Mouse (Mus musculus): Measurements from ENCODE around the gene Itgb5.
A peak's percentile ranks its signal among the peaks of the same experiment; 100 is the strongest.

The Itgb5 gene

GRCm38 (mm10) chr16:33938311-33939132 lies 109.1 kb downstream of the Itgb5 start:
- no peak for DNase-seq (ENCODE audit: low read depth, low spot score)

DNA sequence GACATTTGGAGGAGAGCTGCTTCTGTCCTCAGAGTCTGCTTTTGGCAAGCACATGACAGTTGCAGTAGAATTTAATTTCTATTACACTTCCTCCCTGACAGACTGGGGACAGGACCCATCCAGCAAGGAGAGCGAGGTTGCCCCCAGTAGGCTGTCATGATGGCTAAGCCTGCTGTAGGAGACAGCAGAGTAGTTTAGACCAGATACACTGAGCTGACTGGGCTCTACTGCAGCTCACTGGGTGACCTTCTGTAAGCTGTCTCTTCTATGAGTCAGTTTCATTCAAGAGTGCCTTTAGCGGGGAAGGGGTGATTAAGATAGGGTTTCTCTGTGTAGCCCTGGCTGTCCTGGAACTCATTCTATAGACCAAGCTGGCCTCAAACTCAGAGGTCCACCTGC lies 109.7 kb downstream of the Itgb5 start:
- no peak for DNase-seq (ENCODE audit: low read depth, low spot score)

GRCm38 (mm10) chr16:33939636-33940035 lies 110.2 kb downstream of the Itgb5 start:
- no peak for DNase-seq (ENCODE audit: low read depth, low spot score)

DNA sequence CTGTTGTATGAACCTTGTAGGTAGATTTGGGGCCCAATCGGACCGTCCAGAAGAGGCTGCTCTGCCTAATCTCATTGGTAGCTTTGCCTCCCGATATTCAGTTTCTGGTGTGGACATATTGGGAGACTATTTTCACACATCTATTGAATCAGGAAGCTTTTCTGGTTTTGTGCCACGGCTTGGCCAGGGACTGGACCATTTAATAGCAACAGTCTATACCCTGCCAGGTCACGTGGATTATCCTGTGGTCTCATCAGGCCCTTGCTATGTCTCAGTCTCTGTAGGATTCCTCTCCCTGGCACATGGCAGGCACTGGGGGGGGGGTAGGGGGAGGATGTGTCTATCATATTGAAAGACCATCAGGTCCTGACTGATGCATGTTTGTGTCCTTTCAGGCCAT lies 110.6 kb downstream of the Itgb5 start:
- DNase-seq (ENCODE audit: low read depth, low spot score) = no peak

- DNase-seq (ENCODE audit: low read depth, low spot score) = peak; percentile 61
These were observed 111.9 kb downstream of the Itgb5 start for GRCm38 (mm10) chr16:33941271-33941781.

DNA sequence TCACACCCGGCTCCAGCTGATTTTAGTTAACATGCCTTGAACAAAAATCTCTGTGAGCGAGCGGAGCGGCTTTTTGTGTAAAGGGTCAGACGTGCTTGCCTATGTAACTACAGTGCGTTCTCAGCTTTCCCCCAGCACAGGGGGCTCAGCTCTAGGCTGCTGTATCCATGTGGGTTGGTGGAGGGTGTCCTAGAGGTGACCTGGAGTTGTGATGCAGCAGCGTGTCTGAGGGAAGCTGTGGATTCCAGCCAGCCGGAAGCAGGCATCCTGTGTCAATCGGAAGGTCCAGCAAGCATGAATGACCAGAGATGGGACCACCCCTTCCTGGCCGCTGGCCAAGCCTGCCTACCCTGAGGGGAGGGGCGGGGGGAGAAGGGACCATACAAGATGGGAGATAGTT lies 112.9 kb downstream of the Itgb5 start:
- no peak for DNase-seq (ENCODE audit: low read depth, low spot score)

DNA sequence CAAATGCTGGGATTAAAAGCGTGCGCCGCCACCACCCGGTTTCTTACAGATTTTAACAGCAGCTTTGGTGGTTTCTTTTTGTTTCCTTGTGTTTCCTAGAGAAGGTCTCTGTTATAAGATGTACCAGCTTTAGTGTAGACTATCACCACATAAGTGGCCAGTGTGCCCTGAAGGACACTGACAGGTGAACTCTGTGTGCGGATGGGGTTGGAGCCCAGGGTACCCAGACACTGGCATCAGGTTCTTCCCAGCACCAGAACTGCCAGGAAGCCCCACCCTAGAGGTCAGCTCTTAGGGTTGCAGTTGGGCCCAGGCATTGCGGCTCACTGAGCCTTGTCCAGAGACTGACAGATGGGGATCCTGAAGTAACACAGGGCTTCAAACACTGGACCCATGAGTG lies 113.9 kb downstream of the Itgb5 start:
- DNase-seq (ENCODE audit: low read depth, low spot score) = no peak

DNA sequence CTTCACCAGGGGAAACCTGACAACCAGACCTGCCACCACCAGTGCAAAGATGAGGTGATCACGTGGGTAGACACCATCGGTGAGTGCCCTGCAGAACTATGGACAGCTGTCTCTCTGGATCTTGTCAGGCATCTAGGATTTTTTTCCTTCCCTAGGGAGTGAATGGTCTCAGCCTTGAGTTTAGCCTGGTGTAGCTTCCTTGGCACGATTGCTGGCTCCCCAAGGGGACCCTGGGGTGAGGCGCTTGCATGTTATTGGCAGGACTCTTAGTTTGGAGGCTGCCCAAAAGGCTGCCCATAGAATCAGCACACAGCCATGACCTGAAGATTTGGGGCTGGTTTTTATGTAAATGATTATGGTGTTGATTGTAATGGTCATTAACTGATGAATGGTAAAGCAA lies 114.7 kb downstream of the Itgb5 start:
- no peak for DNase-seq (ENCODE audit: low read depth, low spot score)

DNA sequence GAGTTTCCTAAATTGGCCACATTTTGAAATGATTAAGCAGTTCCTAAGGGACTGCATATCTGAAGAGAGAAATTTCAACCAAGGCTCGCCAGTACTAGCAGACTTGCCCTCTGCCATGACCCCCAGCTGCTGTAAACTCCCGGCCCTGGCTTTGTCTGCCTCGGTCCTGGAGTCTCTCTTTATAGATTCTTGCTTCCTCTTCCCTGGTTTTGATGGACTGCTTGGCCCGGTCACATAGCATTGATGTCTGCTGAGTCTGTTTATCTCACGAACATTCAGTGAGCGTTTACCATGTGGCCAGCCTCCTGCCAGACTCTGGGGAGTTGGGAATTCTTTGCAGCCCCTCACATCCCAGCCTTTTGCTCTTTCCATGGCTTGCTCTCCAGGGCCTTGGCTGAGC lies 115.3 kb downstream of the Itgb5 start:
- DNase-seq (ENCODE audit: low read depth, low spot score) = no peak

DNA sequence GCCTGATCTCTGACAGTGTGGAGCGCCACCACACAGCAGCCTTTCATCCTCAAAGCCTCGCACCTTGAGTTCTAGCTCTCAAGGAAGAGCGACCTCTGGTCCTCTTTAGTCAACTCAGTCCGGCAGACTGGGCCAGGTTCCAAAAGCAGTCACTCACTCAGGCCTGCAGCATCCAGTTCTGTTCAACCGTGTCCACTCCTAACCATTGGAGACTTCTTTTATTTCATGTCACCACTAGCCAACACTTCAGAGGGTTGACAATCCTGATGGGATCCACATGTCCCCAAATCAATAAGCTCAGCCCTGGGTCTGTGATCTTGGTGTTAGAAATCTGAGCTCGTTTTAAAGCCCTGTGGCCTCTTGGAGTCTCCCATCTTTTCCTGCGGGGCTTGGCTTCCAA lies 116.6 kb downstream of the Itgb5 start:
- no peak for DNase-seq (ENCODE audit: low read depth, low spot score)

DNA sequence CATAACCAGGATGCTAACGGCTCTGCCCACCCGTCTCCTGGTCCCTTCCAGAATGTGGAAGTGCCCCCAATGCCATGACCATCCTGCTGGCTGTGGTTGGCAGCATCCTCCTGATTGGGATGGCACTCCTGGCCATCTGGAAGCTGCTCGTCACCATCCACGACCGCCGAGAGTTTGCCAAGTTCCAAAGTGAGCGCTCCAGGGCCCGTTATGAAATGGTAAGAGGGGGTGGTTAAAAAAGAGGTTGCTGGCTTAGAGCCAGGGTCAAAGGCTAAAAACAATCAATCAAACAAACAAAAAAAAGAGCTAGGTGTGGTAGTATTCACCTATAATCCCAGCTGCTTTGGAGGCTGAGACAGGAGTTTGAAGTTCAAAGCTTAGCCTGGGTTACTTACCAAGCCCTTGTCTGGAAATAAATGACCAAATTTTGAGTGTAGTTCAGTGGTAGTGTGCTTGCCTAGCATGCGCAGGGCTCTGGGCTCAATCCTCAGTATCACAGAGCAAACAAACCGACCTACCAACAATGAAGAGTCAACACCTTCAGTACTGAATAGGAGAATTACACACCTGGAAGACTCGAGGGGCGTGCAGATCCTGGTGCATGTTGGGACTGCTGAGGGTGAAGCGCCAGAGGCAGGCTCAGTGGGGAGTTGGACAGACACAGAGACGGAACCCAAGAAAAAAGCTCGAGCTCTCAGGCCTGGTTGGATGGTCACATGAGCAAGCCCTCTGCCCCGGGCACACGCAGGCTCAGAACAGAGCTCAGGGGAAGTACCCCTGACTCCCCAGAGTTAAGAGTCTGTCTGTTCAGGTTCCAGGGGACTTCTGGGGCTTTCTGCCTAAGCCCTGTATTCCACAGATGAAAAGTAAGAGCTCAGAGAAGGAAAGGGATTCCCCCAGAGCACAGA lies 118.5 kb downstream of the Itgb5 start:
- DNase-seq (ENCODE audit: low read depth, low spot score) = no peak

GRCm38 (mm10) chr16:33950386-33950785 lies 120.9 kb downstream of the Itgb5 start:
- DNase-seq (ENCODE audit: low read depth, low spot score) = peak; percentile 54

DNA sequence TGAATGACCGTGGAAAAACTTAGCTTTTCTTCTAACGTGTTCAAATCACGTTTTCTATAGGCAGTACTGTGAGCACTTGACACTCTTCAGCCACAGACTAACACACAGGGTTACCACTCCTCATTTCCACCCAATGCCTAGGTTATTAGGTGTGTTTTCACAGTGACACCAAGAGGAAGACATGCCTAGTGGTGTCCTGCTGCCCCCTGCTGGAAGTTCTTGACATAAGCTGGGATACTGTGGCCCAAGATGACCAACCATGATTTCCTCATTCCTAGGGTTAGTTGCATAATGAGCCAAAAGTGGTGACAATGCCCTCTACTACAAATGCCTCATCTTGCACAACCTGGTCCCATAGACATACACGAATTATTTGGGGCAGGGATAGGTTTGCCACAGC lies 121.4 kb downstream of the Itgb5 start:
- peak; percentile 97 for DNase-seq (ENCODE audit: low read depth, low spot score)

GRCm38 (mm10) chr16:33953008-33953407 lies 123.5 kb downstream of the Itgb5 start:
- no peak for DNase-seq (ENCODE audit: low read depth, low spot score)

- DNase-seq (ENCODE audit: low read depth, low spot score) = no peak
These were observed 125.3 kb downstream of the Itgb5 start for GRCm38 (mm10) chr16:33954793-33955192.

DNA sequence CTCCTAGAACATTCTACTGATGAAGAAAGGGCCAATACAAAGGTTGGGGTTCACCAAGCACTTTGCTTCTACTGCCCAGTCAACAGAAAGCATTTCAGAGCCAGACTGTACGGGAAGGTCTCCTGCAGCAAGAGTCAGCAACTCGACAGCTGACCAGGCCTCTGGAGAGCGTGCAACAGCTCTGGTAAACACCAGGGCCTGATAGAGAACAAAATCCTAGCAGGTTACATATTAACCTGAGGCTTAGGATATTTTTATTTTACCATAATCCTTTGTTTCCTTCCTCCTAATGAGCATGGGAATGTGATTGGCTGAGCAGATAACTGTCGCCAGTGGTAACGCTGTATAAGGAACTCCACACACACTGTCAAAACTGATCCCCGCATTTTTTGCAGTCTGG lies 134.0 kb downstream of the Itgb5 start:
- DNase-seq (ENCODE audit: low read depth, low spot score) = no peak

GRCm38 (mm10) chr16:33965878-33966537 lies 136.5 kb downstream of the Itgb5 start:
- peak; percentile 77 for DNase-seq (ENCODE audit: low read depth, low spot score)

- peak; percentile 79 for DNase-seq (ENCODE audit: low read depth, low spot score)
These were observed 137.2 kb downstream of the Itgb5 start, which contains the start of gene Umps for GRCm38 (mm10) chr16:33966538-33967282. TSS of gene Umps (minus strand) at chr16:33967038.

DNA sequence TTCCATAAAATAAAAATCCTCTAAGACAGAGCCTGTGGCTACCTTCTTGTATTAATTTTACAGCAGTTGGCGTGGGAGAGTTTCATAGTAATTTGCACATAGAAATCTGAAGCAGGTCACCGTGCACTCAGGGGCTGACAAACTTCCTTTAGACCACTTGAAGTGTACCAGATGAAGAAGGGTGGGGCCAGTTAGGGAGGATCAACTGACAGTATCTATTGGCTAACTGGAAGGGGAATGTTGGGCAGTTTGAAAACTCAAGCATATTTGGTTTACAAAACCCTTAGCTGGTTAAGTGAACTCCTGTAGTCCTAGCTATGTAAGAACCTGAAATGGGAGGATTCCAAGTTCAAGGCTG lies 137.8 kb downstream of the Itgb5 start:
- DNase-seq (ENCODE audit: low read depth, low spot score) = peak; percentile 62

GRCm38 (mm10) chr16:33979855-33980254 lies 150.4 kb downstream of the Itgb5 start:
- peak; percentile 44 for DNase-seq (ENCODE audit: low read depth, low spot score)

- no peak for DNase-seq (ENCODE audit: low read depth, low spot score)
These were observed 154.2 kb downstream of the Itgb5 start for GRCm38 (mm10) chr16:33983712-33984111.

All from 3T3-L1 (cell line).